Mouse (Mus musculus) granulocyte monocyte progenitor cell, adult 5-6 weeks (primary cell): ENCODE results near the gene Cfap73. TPM values are rescaled to one million over a fixed set of nuclear protein-coding genes. Genes with fewer than 3 reads are reported as not detected.

Source experiments
- ATAC-seq: replicated peaks from 2 replicates; pipeline ENCODE4 v1.8.0; 2016; ENCODE audit warnings: mild to moderate bottlenecking, moderate TSS enrichment, inconsistent platforms; ENCODE audit not compliant: poor library complexity, severe bottlenecking
- total RNA-seq, 2 experiments: library from RNA; stranded (forward) in 1 of 2; stranded (reverse) in 1 of 2; fragments of 200-712, 200-1000 nt in 1 of 2; fragments of >200 nt in 1 of 2; fragmentation: Nextera tagmentation in 1 of 2; gene quantifications; 2 replicates each; pipeline ENCODE4 v1.2.3; 2014 to 2017

Cfap73 gene
- total RNA-seq, 2 experiments from 2014 or later = not detected

- ATAC-seq = no peak; the same call in 1 of the 2 replicates
Observed at GRCm38 (mm10) chr5:120619201-120619600, 14.8 kb downstream of the Cfap73 start.

- no peak for ATAC-seq
Observed at GRCm38 (mm10) chr5:120618778-120619177, 15.3 kb downstream of the Cfap73 start.

- no peak for ATAC-seq
Observed at GRCm38 (mm10) chr5:120615903-120616302, 18.1 kb downstream of the Cfap73 start.

GRCm38 (mm10) chr5:120612822-120613604 is 21.0 kb downstream of the Cfap73 start:
- ATAC-seq = peak; percentile 83

- peak; percentile 77 for ATAC-seq
Observed at GRCm38 (mm10) chr5:120612442-120612821, 21.6 kb downstream of the Cfap73 start, which contains the start of the genes Rita1 and Ddx54. TSS of gene Rita1 (minus strand) at chr5:120612589. TSS of gene Ddx54 (plus strand) at chr5:120612739.

- ATAC-seq = no peak
Observed at GRCm38 (mm10) chr5:120611416-120611815, 22.6 kb downstream of the Cfap73 start.

GRCm38 (mm10) chr5:120610906-120611305 is 23.1 kb downstream of the Cfap73 start:
- no peak for ATAC-seq

GRCm38 (mm10) chr5:120609246-120609775 is 24.7 kb downstream of the Cfap73 start:
- no peak for ATAC-seq

- ATAC-seq = no peak
Observed at GRCm38 (mm10) chr5:120607335-120607734, 26.7 kb downstream of the Cfap73 start.

- no peak for ATAC-seq
Observed at GRCm38 (mm10) chr5:120606590-120607200, 27.3 kb downstream of the Cfap73 start.

- peak; percentile 85 for ATAC-seq
Observed at GRCm38 (mm10) chr5:120605688-120606087, 28.3 kb downstream of the Cfap73 start.

GRCm38 (mm10) chr5:120605241-120605661 is 28.8 kb downstream of the Cfap73 start:
- no peak for ATAC-seq

GRCm38 (mm10) chr5:120604839-120605238 is 29.2 kb downstream of the Cfap73 start:
- ATAC-seq = peak; percentile 54

GRCm38 (mm10) chr5:120603515-120603914 is 30.5 kb downstream of the Cfap73 start:
- ATAC-seq = no peak

GRCm38 (mm10) chr5:120602210-120602609 is 31.8 kb downstream of the Cfap73 start:
- ATAC-seq = no peak

GRCm38 (mm10) chr5:120600946-120601668 is 32.9 kb downstream of the Cfap73 start:
- ATAC-seq = 0 out of 2 replicates have a peak, but pooled peaks have one; percentile 33

- ATAC-seq = no peak
Observed at GRCm38 (mm10) chr5:120599625-120600024, 34.4 kb downstream of the Cfap73 start.

- ATAC-seq = no peak
Observed at GRCm38 (mm10) chr5:120594485-120594884, 39.5 kb downstream of the Cfap73 start.

- ATAC-seq = no peak
Observed at GRCm38 (mm10) chr5:120592141-120592540, 41.9 kb downstream of the Cfap73 start.

- no peak for ATAC-seq
Observed at GRCm38 (mm10) chr5:120590356-120591010, 43.6 kb downstream of the Cfap73 start.
